Mouse (Mus musculus) kidney, postnatal 14 days (tissue): ENCODE data around the gene Dchs1.
"Not testable (repeated sequence)": the region's sequence is repeated elsewhere in the genome, so short reads cannot be mapped to it uniquely, and the experiment has no call there.

Source experiments
- DNase-seq: peaks from one replicate; pipeline ENCODE4 v3.0.0; 2022; ENCODE audit warnings: mixed read lengths

Dchs1 gene

GRCm38 (mm10) chr7:105740851-105741250, 46.6 kb downstream of the Dchs1 start:
- DNase-seq, result no peak

GRCm38 (mm10) chr7:105740089-105740795, 47.2 kb downstream of the Dchs1 start:
- DNase-seq, result no peak

- DNase-seq, result peak; percentile 87
These were observed 48.5 kb downstream of the Dchs1 start for GRCm38 (mm10) chr7:105738948-105739347.

GRCm38 (mm10) chr7:105738286-105738685, 49.2 kb downstream of the Dchs1 start:
- no peak for DNase-seq

- no peak for DNase-seq
These were observed 49.8 kb downstream of the Dchs1 start for GRCm38 (mm10) chr7:105737648-105738047.

- peak; percentile 54 for DNase-seq
These were observed 50.4 kb downstream of the Dchs1 start, which contains the start of gene Rrp8 for GRCm38 (mm10) chr7:105736911-105737521. Gene Rrp8, minus strand, starts transcription at chr7:105737385.

- DNase-seq, result peak; percentile 96
These were observed 51.1 kb downstream of the Dchs1 start, which contains the start of gene Ilk for GRCm38 (mm10) chr7:105736264-105736901. Gene Ilk, plus strand, starts transcription at chr7:105736592.

GRCm38 (mm10) chr7:105735464-105735863, 52.0 kb downstream of the Dchs1 start:
- not testable (repeated sequence) for DNase-seq

GRCm38 (mm10) chr7:105734826-105735225, 52.6 kb downstream of the Dchs1 start:
- DNase-seq, result no peak

- DNase-seq, result no peak
These were observed 53.6 kb downstream of the Dchs1 start for GRCm38 (mm10) chr7:105733836-105734235.

- DNase-seq, result no peak
These were observed 58.6 kb downstream of the Dchs1 start for GRCm38 (mm10) chr7:105728701-105729428.

- no peak for DNase-seq
These were observed 60.5 kb downstream of the Dchs1 start for GRCm38 (mm10) chr7:105726980-105727325.

- peak; percentile 71 for DNase-seq
These were observed 61.1 kb downstream of the Dchs1 start for GRCm38 (mm10) chr7:105726144-105726979.

GRCm38 (mm10) chr7:105721916-105722315, 65.5 kb downstream of the Dchs1 start:
- DNase-seq, result no peak

- no peak for DNase-seq
These were observed 72.1 kb downstream of the Dchs1 start for GRCm38 (mm10) chr7:105715366-105715765.

- DNase-seq, result no peak
These were observed 78.7 kb downstream of the Dchs1 start for GRCm38 (mm10) chr7:105708733-105709132.

GRCm38 (mm10) chr7:105703816-105704215, 83.6 kb downstream of the Dchs1 start:
- no peak for DNase-seq

GRCm38 (mm10) chr7:105703184-105703583, 84.3 kb downstream of the Dchs1 start:
- no peak for DNase-seq
